ENCODE assay signal across 11 mouse cellular contexts in the genomic region with DNA sequence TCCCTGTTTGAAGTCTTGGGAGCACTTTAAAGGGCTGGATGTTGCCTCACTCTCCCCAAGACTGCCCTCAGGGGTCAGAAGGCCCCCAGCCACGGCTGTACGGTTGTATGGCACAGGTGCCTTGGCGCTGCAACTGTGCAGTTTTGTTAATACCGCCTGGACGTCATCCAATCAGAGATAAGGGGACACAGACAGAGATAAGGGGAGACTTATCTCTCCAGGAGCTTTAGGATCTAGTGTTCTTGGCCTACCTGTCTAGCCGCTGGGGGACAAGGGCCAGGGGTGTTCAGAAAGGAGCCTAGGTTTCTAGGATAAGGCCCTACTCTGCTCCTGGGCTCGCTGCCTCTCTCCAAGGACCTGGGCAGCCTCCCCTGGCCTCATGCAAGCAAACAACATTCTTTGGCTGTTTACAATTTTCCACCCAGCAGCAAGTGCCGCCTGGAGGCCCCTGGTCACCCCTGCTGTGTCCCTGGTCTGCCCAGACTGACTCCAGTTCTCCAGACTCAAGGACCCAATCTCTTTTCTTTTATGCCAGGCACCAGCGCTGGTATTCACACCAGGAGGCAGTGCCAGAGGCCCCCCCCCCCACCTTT. TPM values are rescaled to one million over a fixed set of nuclear protein-coding genes. Genes with fewer than 3 reads are reported as not detected.
DNase-seq lines count a peak whose midpoint lies in the region; ATAC-seq and TF ChIP-seq lines count a peak whose summit lies in the region.
"Had no signal": no experiment of that assay in that cellular context is flagged by ENCODE, and none has a peak within 500 bp of the region (broad histone marks: within the 10 kb centered on the region; RNA-seq: fewer than 3 reads in every experiment).

No protein-coding gene starts in this region.

- no peaks in the 10 kb centered on the region for H3K9me3 ChIP-seq in heart, embryonic 14.5 days (ENCODE audit: control insufficient read depth, low read length)
- H3K9me3 ChIP-seq in midbrain, embryonic 10.5 days (replicated peaks): no peaks in the 10 kb centered on the region
- H3K9me3 ChIP-seq in midbrain, postnatal 0 days (ENCODE audit: low read length): no peaks in the 10 kb centered on the region
- no peaks in the 10 kb centered on the region for H3K9me3 ChIP-seq in stomach, postnatal 0 days (ENCODE audit: control insufficient read depth, low read length)
- H3K9me3 ChIP-seq: liver, embryonic 13.5 days had no signal

- no peaks in the 10 kb centered on the region for H3K36me3 ChIP-seq in heart, embryonic 14.5 days (ENCODE audit: control insufficient read depth, insufficient read depth, low read length)
- H3K36me3 ChIP-seq in midbrain, embryonic 10.5 days: no peaks in the 10 kb centered on the region
- H3K36me3 ChIP-seq in midbrain, postnatal 0 days (ENCODE audit: insufficient read depth, low read length): no peaks in the 10 kb centered on the region
- no peaks in the 10 kb centered on the region for H3K36me3 ChIP-seq in stomach, postnatal 0 days (ENCODE audit: control insufficient read depth, insufficient read depth, low read length)
- H3K36me3 ChIP-seq: liver, embryonic 13.5 days had no signal

- H3K4me1 ChIP-seq in heart, embryonic 14.5 days (ENCODE audit: control insufficient read depth in 2 of 2, insufficient read depth in 2 of 2, low read length in 2 of 2): peaks cover 52 to 75% of the 10 kb centered on the region in 2 experiments
- peaks cover 95% of the 10 kb centered on the region for H3K4me1 ChIP-seq in midbrain, embryonic 10.5 days
- H3K4me1 ChIP-seq in midbrain, postnatal 0 days (ENCODE audit: insufficient read depth, low read length): peaks cover 9% of the 10 kb centered on the region
- peaks cover 16% of the 10 kb centered on the region for H3K4me1 ChIP-seq in stomach, postnatal 0 days (replicated peaks; ENCODE audit: control insufficient read depth, insufficient read depth)

- peak overlapping the region; percentile 70 for H3K9ac ChIP-seq in heart, embryonic 14.5 days (ENCODE audit: low read length)
- no peak overlapping the region for H3K9ac ChIP-seq in midbrain, postnatal 0 days (replicated peaks; ENCODE audit: low read length, poor library complexity, severe bottlenecking)
- H3K9ac ChIP-seq in stomach, postnatal 0 days (ENCODE audit: low read length): peak overlapping the region; percentile 28
- H3K9ac ChIP-seq: liver, embryonic 13.5 days had no signal

- WGBS in heart, embryonic 14.5 days: 17% methylated on average over 9 of the region's 9 CpGs
- 64% methylated on average over 9 of the region's 9 CpGs for WGBS in midbrain, embryonic 10.5 days
- 62% methylated on average over 9 of the region's 9 CpGs for WGBS in midbrain, postnatal 0 days
- WGBS in stomach, postnatal 0 days: 51% methylated on average over 9 of the region's 9 CpGs

- 0 out of 4 replicates have a peak overlapping the region, but pooled peaks of 1 of the 2 experiments have one; percentile 9 for H3K4me3 ChIP-seq in heart, embryonic 14.5 days (ENCODE audit: control insufficient read depth in 1 of 2, insufficient read depth in 1 of 2, low read depth in 1 of 2, low read length in 2 of 2)
- H3K4me3 ChIP-seq in midbrain, embryonic 10.5 days: no peak overlapping the region
- no peak overlapping the region for H3K4me3 ChIP-seq in midbrain, postnatal 0 days (ENCODE audit: low read depth, low read length)
- H3K4me3 ChIP-seq in stomach, postnatal 0 days (ENCODE audit: low read depth, low read length): no peak overlapping the region
- H3K4me3 ChIP-seq: liver, embryonic 13.5 days had no signal

- no peak for ATAC-seq in heart, embryonic 14.5 days (ENCODE audit: insufficient number of reproducible peaks, insufficient read depth, low FRiP score, low read depth)
- no peak for ATAC-seq in midbrain, postnatal 0 days (ENCODE audit: low FRiP score)
- no peak for ATAC-seq in stomach, postnatal 0 days (ENCODE audit: low FRiP score, low TSS enrichment)
- ATAC-seq: inflammation-experienced regulatory T-cells, adult 6 months had no signal

- no peak for TF ChIP-seq EP300 in stomach, postnatal 0 days (optimal IDR thresholded peaks at IDR 0.05)

- DNase-seq in heart, adult 11 months: no peak
- no peak for DNase-seq in midbrain, embryonic 10.5 days (ENCODE audit: low spot score)
- no peak for DNase-seq in midbrain, postnatal 0 days (ENCODE audit: low spot score)
- peak; percentile 54 for DNase-seq in kidney, postnatal 10 days
- peak; percentile 55 for DNase-seq in stomach, postnatal 0 days (ENCODE audit: low spot score)
- DNase-seq in adrenal gland, postnatal 4 days (ENCODE audit: low spot score in 2 of 2): no peak
- DNase-seq in cerebellum, postnatal 14 days: no peak
- DNase-seq: embryo, embryonic 11 days; liver, embryonic 13.5 days had no signal

- no peak for TF ChIP-seq CTCF in midbrain, postnatal 0 days (IDR thresholded peaks at IDR 0.05)
- TF ChIP-seq CTCF in stomach, postnatal 0 days (IDR thresholded peaks at IDR 0.05; ENCODE audit: low read depth): no peak

- peak overlapping the region; percentile 61 for H3K4me2 ChIP-seq in heart, embryonic 14.5 days (ENCODE audit: low read length)
- no peak overlapping the region for H3K4me2 ChIP-seq in midbrain, postnatal 0 days (ENCODE audit: low read depth, low read length, poor library complexity, severe bottlenecking)
- H3K4me2 ChIP-seq in stomach, postnatal 0 days (replicated peaks; ENCODE audit: low read depth): 0 out of 2 replicates have a peak overlapping the region, but pooled peaks have one; percentile 11
- H3K4me2 ChIP-seq: liver, embryonic 13.5 days had no signal

- H3K27me3 ChIP-seq in heart, embryonic 14.5 days (ENCODE audit: control insufficient read depth, insufficient read depth, low read length): no peaks in the 10 kb centered on the region
- peaks cover 31% of the 10 kb centered on the region for H3K27me3 ChIP-seq in midbrain, embryonic 10.5 days (ENCODE audit: low read depth, poor library complexity, severe bottlenecking)
- no peaks in the 10 kb centered on the region for H3K27me3 ChIP-seq in midbrain, postnatal 0 days (ENCODE audit: insufficient read depth, low read length)
- no peaks in the 10 kb centered on the region for H3K27me3 ChIP-seq in stomach, postnatal 0 days (ENCODE audit: control insufficient read depth, insufficient read depth, low read length)

- H3K27ac ChIP-seq in heart, embryonic 14.5 days (replicated peaks in 1 of 2; ENCODE audit: control insufficient read depth in 1 of 2, insufficient read depth in 1 of 2, low read depth in 2 of 2, low read length in 2 of 2): peak overlapping the region; percentile 56 to 83; a peak in 3 of 4 replicates
- peak overlapping the region; percentile 83 for H3K27ac ChIP-seq in midbrain, embryonic 10.5 days (replicated peaks)
- no peak overlapping the region for H3K27ac ChIP-seq in midbrain, postnatal 0 days (ENCODE audit: low read depth, low read length)
- peak overlapping the region; percentile 53; the same call in 1 of the 2 replicates for H3K27ac ChIP-seq in stomach, postnatal 0 days (replicated peaks)
- H3K27ac ChIP-seq: liver, embryonic 13.5 days had no signal

RNA-seq across cellular contexts. Expression of a gene that starts 1.3 kb away (rescaled TPM):
- 6.5 and 7.2 TPM in 2 replicates for polyA plus RNA-seq in heart, embryonic 14.5 days (2014; fragmentation: Nextera tagmentation; extraction: Ambion mirVana)
- polyA plus RNA-seq in midbrain, embryonic 10.5 days (2016; fragmentation: Nextera tagmentation; extraction: Ambion mirVana): 1.8 and 3.2 TPM in 2 replicates
- 5.7 and 16.7 TPM in 2 replicates for total RNA-seq in midbrain, postnatal 0 days (2014; rRNA removed)
- 4.0 and 5.1 TPM in 2 replicates for polyA plus RNA-seq in midbrain, postnatal 0 days (2015; fragmentation: Nextera tagmentation; extraction: Ambion mirVana)
- 16.3 and 19.1 TPM in 2 replicates for polyA plus RNA-seq in stomach, postnatal 0 days (2015; fragmentation: Nextera tagmentation; extraction: Ambion mirVana)
- total RNA-seq in adrenal gland, postnatal 4 days (2021): 10 to 100 TPM; 16.9 to 19.4 TPM
- polyA plus RNA-seq: inflammation-experienced regulatory T-cells, adult 6 months had no signal

RNA-seq across cellular contexts. Expression of a gene that starts 20.3 kb away (rescaled TPM):
- polyA plus RNA-seq in heart, embryonic 14.5 days (2014; fragmentation: Nextera tagmentation; extraction: Ambion mirVana): 44.6 and 45.7 TPM in 2 replicates
- 46.3 and 56.8 TPM in 2 replicates for polyA plus RNA-seq in midbrain, embryonic 10.5 days (2016; fragmentation: Nextera tagmentation; extraction: Ambion mirVana)
- 8.4 and 8.9 TPM in 2 replicates for total RNA-seq in midbrain, postnatal 0 days (2014; rRNA removed)
- polyA plus RNA-seq in midbrain, postnatal 0 days (2015; fragmentation: Nextera tagmentation; extraction: Ambion mirVana): 6.5 and 7.5 TPM in 2 replicates
- polyA plus RNA-seq in stomach, postnatal 0 days (2015; fragmentation: Nextera tagmentation; extraction: Ambion mirVana): 35.5 and 42.7 TPM in 2 replicates
- total RNA-seq in adrenal gland, postnatal 4 days (2021): 10 to 100 TPM; 40.9 to 41.4 TPM

RNA-seq across cellular contexts. Expression of a gene that starts 27.1 kb away (rescaled TPM):
- polyA plus RNA-seq in heart, embryonic 14.5 days (2014; fragmentation: Nextera tagmentation; extraction: Ambion mirVana): 0.46 and 0.53 TPM in 2 replicates
- 0.62 and 0.96 TPM in 2 replicates for polyA plus RNA-seq in midbrain, embryonic 10.5 days (2016; fragmentation: Nextera tagmentation; extraction: Ambion mirVana)
- 1.1 and 4.3 TPM in 2 replicates for total RNA-seq in midbrain, postnatal 0 days (2014; rRNA removed)
- 1.8 and 2.2 TPM in 2 replicates for polyA plus RNA-seq in midbrain, postnatal 0 days (2015; fragmentation: Nextera tagmentation; extraction: Ambion mirVana)
- 1.3 and 1.4 TPM in 2 replicates for polyA plus RNA-seq in stomach, postnatal 0 days (2015; fragmentation: Nextera tagmentation; extraction: Ambion mirVana)
- total RNA-seq in adrenal gland, postnatal 4 days (2021): 1 to 10 TPM; 2.7 to 2.9 TPM

RNA-seq across cellular contexts. Expression of a gene that starts 27.4 kb away (rescaled TPM):
- polyA plus RNA-seq in heart, embryonic 14.5 days (2014; fragmentation: Nextera tagmentation; extraction: Ambion mirVana): 379 and 410 TPM in 2 replicates
- 629 and 656 TPM in 2 replicates for polyA plus RNA-seq in midbrain, embryonic 10.5 days (2016; fragmentation: Nextera tagmentation; extraction: Ambion mirVana)
- 224 and 241 TPM in 2 replicates for total RNA-seq in midbrain, postnatal 0 days (2014; rRNA removed)
- 260 and 264 TPM in 2 replicates for polyA plus RNA-seq in midbrain, postnatal 0 days (2015; fragmentation: Nextera tagmentation; extraction: Ambion mirVana)
- polyA plus RNA-seq in stomach, postnatal 0 days (2015; fragmentation: Nextera tagmentation; extraction: Ambion mirVana): 189 and 195 TPM in 2 replicates
- total RNA-seq in adrenal gland, postnatal 4 days (2021): 100 to 1,000 TPM; 345 to 390 TPM

RNA-seq across cellular contexts. Expression of a gene that starts 29.1 kb away (rescaled TPM):
- 10.0 and 14.9 TPM in 2 replicates for polyA plus RNA-seq in heart, embryonic 14.5 days (2014; fragmentation: Nextera tagmentation; extraction: Ambion mirVana)
- 17.6 and 18.2 TPM in 2 replicates for polyA plus RNA-seq in midbrain, embryonic 10.5 days (2016; fragmentation: Nextera tagmentation; extraction: Ambion mirVana)
- 22.7 and 35.4 TPM in 2 replicates for total RNA-seq in midbrain, postnatal 0 days (2014; rRNA removed)
- 20.4 and 24.4 TPM in 2 replicates for polyA plus RNA-seq in midbrain, postnatal 0 days (2015; fragmentation: Nextera tagmentation; extraction: Ambion mirVana)
- 13.3 and 14.7 TPM in 2 replicates for polyA plus RNA-seq in stomach, postnatal 0 days (2015; fragmentation: Nextera tagmentation; extraction: Ambion mirVana)
- 10 to 100 TPM; 17.4 to 18.0 TPM for total RNA-seq in adrenal gland, postnatal 4 days (2021)

Comparison
In these comparisons a context has a peak if more than half of its experiments do, and no peak if none do; other contexts are left out.
1. DNase-seq: peak in kidney, postnatal 10 days (single experiment) and stomach, postnatal 0 days (single experiment); none in heart, adult 11 months (single experiment), midbrain, embryonic 10.5 days (single experiment), midbrain, postnatal 0 days (single experiment), adrenal gland, postnatal 4 days (0 of 2) and cerebellum, postnatal 14 days (0 of 2).